Mouse (Mus musculus): Measurements from ENCODE around the gene Lyst.
A peak's percentile ranks its signal among the peaks of the same experiment; 100 is the strongest.
"Not testable (repeated sequence)": the region's sequence is repeated elsewhere in the genome, so short reads cannot be mapped to it uniquely, and the experiment has no call there.

Lyst gene

GRCm38 (mm10) chr13:13590048-13591011 lies at the start of gene Lyst:
Lyst (plus strand) TSS chr13:13590397.
- peak; percentile 100 for DNase-seq

DNA sequence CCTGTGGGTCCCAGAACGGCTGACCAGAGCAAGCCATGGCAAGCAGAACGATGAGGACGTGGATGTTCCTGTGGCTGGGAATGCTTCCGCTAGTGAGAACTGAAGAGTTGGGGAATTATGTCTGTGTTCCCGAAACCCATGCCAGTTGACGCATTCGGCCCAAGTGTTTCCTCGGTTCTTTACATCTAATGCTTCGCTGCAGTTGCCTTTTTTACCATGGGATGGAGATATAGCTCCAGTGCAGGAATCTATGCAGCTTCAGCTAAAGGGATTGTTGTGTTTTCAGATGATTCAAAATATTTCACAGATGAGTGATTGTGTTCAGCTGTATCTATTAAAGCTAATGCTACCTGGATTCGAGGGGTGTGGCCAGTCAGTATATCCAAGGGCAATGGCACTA lies 47.1 kb upstream of the Lyst start:
- not testable (repeated sequence) for DNase-seq

GRCm38 (mm10) chr13:13546792-13547191 lies 43.4 kb upstream of the Lyst start:
- peak; percentile 56 for DNase-seq

DNA sequence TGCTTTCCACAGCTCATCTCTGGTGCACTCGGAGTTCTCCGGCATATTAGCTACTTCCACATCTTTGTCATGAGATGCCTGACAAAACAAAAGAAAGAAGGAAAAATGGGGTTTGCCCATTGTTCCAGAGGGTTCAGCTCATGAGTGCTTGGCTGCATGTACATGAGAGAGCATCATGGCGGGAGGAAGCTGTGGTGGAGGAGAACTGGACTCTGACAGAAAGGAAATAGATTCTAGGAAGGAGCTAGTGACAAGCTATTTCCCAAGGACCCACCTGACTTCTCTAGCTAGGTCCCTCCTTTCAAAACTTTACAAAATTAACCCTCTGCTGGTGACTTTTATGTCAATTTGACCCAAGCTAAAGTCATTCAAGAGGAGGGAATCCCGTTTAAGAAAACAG lies 42.3 kb upstream of the Lyst start:
- DNase-seq, result no peak

GRCm38 (mm10) chr13:13548431-13549190 lies 41.6 kb upstream of the Lyst start:
- DNase-seq, result no peak

DNA sequence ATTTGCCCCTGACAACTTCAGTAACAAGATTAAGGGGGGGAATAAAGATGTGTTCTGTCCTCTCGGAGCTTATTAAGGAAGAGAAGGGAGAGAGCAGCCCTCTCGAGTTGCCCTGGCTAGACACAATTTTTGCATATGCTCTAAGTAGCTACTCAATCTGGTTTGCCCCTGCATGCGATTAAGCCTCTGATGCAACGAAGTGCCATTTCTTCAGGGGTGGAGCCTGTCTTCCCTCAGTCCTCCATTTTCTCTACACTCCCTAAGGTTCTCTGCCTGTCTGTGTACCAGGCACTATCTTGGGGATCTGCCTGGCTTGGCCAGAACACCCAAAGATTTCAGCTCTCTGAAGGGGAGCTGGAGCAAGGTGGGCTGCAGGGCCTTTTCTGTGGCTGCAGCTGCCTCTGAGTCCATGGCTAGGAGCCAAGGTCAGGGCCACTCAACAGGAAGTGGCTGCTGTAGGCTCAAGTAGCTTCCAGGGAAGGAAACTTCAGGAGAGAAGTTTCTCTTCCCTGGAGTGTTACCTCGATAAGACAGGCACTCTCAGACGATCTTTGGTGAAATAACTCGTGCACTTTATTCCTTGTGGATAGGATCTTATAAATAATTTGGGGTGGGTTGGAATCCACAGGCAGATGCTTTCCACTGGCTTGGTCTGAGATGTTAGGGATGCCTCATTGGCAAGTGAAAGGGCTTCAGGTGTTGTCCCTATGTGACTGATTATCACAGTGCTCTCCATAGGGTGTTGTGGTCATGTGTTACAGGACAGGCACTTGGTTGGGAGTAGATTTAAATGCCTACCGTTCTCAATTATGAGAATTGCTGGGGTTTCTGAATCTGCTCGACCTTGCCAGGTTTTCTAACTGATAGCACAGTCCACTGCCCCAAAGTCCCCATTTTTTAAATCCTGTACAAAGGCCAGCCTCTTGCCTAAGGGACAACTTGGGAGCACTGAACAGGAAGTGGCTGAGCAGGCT lies 40.2 kb upstream of the Lyst start:
- DNase-seq, result no peak

GRCm38 (mm10) chr13:13552020-13552419 lies 38.2 kb upstream of the Lyst start:
- DNase-seq, result no peak

DNA sequence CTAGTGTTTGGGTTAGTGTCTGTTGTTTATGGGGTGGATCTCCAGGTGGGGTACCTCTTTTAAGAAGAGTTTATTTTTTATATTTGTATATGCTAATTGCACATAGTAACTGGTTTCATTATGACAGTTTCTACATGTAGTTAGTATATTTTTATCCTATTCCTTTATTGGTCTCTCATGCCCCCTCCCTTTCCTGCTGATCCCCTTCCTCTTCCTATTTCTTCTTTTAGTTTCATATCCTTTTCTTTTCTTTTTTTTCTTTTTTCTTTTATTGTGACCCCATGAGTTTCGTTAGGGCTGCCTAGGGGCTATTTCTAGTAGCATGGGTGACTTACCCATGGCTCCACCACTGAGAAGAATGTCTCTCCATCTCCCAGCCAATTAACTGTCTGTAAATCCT lies 36.5 kb upstream of the Lyst start:
- DNase-seq, result no peak

DNA sequence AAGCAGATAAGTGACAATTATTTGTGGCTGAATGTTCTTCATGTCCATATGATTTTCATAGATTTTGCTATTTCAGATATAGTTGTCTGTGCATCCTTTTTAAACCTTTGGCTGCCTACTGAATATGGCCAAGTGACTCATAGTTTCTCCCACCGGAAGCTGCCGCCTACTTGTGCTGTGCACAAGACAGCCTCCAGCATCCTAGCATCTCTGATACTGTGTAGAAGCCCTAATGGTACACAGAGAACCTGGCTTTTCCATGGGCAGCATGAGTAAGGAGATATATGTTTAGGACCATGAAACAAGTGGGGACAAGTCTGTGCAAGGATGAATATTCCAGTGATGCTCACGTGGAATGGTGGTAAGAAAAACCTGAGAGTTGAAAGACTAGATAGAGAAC lies 35.0 kb upstream of the Lyst start:
- no peak for DNase-seq

GRCm38 (mm10) chr13:13557001-13557743 lies 33.0 kb upstream of the Lyst start:
- no peak for DNase-seq

- no peak for DNase-seq
Measured at GRCm38 (mm10) chr13:13558251-13558650, 31.9 kb upstream of the Lyst start.

DNA sequence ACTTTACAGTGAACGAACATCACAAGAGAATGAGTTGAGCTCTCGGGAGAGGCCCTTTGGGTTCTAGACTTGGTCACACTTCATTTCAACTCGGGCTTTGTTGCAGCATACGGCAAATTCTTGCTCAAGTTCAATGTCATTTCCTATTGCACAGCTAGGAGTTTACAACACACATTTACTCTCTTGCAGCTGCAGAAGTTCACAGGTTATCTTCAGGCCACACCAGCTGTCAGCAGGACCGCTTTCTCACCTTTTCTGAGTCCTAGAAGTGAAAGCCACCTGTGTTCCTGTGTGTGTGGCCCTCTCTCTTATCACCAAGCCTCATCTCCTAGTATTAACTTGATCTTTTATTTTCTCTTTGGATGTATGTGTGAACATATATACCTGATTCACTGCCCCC lies 31.3 kb upstream of the Lyst start:
- DNase-seq, result no peak

- DNase-seq, result no peak
Measured at GRCm38 (mm10) chr13:13562571-13562970, 27.6 kb upstream of the Lyst start.

DNA sequence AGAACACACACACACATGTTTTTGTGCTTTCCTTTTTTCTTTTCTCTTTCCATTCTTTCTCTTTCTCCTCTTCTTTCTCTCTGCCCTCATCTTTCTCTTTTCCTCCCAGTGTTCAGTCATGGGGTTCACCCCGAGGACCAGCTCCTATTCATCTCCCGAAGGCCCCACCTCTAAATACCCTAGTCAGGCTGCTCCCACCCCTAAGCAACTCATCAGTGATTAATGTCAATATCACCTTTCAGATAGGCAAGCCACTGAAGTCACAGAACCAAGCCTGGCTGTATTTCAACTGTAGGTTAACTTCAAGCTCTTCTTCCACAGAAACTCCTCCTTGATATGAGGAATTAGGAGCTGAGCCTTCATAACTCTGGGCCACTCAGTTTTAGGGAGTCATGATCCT lies 26.1 kb upstream of the Lyst start:
- no peak for DNase-seq

DNA sequence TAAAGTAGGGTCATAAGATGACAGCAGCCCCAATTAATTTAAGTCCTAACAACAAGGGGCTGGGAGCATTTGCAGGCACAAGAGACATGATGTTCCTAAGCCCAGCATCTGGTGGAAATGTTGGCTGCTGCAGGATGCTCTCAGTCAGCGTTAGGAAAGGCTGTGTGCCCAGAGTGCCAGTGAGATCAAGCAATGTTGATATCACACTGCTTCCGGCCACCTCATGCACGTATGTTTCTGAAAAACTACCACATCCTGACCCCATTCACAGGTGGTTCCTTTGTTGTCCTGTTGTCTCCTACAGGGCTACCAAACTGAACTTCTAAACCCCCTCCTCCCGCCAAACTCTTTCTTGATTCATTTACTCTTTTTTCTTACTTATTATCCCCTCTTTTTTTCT lies 25.7 kb upstream of the Lyst start:
- no peak for DNase-seq

DNA sequence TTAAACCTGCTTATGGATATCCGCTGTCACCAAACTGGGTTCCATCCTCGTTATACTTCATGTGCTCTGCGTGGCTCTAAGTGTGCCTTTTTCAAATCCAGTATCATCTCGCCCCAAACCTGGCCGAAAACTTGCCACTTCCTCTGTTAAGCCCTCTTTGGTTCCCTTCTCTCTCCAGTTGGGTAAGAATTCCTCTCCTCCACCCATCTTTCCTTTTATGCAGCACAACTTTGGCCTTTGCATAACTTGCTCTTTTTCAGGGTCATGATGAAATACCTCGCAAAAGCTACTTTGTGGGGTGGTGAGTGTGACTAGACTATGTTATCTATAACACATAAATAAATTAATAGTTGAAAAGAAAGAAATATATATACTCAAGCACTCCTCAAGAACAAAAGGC lies 22.6 kb upstream of the Lyst start:
- DNase-seq, result no peak

DNA sequence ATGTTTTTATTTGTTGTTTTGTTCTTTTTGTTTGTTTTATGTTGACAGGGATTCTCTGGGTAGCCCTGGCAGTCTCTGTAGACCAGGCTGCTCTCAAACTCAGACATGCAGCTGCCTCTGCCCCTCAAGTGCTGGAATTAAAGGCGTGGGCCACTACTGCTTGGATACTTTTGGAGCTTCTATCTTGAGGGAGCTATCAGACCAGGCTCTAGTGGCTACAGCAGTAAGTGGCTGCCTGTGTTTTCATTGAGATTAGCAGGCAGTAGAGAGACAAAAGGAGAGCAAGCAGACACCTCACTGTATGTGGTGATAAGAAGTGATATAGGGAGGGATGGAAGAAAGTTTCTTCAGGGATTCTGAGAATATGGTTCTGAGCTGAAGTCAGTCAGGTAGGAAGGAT lies 21.4 kb upstream of the Lyst start:
- no peak for DNase-seq

DNA sequence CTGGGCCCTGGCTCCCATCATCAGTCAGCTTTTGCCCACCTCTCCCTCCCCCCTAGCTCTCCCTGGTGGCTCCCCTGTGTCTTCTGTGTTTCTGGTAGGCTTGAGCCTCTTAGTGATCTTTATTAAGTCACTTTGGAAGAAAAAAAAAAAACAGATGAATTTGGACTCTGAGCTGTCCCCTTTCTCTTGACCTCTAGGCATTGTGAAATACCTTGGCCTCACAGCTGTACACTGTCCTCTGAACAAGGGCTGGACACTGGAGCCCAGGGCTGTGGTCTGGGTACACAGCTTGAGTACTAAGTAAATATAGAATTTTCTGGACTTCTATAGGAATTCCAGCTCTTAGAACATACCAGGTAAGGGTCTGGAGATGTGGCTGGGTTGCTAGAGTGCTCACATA lies 20.6 kb upstream of the Lyst start:
- no peak for DNase-seq

- no peak for DNase-seq
Measured at GRCm38 (mm10) chr13:13572060-13572835, 17.9 kb upstream of the Lyst start.

DNA sequence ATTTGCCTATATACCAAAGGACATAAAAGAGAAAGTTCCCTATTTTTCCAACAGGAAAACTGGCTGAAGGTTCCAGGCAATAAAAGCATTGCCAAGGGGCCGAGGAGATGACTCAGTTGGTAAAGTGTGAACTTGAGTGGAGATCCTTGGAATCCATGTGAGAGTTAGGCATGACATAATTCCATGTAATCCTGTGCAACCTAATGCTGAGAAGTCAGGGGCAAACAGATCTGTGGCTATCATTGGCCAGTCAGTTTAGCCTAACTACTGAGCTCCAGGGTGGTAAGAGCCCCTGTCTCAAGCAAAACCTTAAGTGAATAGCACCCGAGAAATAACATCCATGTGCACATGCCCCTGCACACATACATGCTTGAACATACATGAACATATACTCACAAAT lies 17.3 kb upstream of the Lyst start:
- no peak for DNase-seq

GRCm38 (mm10) chr13:13573572-13574257 lies 16.5 kb upstream of the Lyst start:
- DNase-seq, result peak; percentile 43

Data from right cerebral cortex, postnatal 14 days (tissue).